Mouse (Mus musculus) megakaryocyte, adult 5-6 weeks (primary cell): ENCODE measurements around the gene Sympk. TPM values are rescaled to one million over a fixed set of nuclear protein-coding genes. Genes with fewer than 3 reads are reported as not detected.
A peak's percentile ranks its signal among the peaks of the same experiment; 100 is the strongest.
"Not testable (repeated sequence)": the region's sequence is repeated elsewhere in the genome, so short reads cannot be mapped to it uniquely, and the experiment has no call there.

Experiments
- ATAC-seq: 2 replicates; pipeline ENCODE4 v1.8.0; 2016; ENCODE audit warnings: mild to moderate bottlenecking, inconsistent platforms; ENCODE audit not compliant: poor library complexity, severe bottlenecking
- total RNA-seq, 2 experiments: library from RNA; stranded (forward) in 1 of 2; stranded (reverse) in 1 of 2; fragments of 153-499, 151-499 nt in 1 of 2; fragments of 221-1000, 200-1000 nt in 1 of 2; gene quantifications; 2 replicates each; pipeline versions ENCODE4 v1.2.3 to v1.2.4; 2015 to 2017

The Sympk gene
- total RNA-seq, 2 experiments from 2014 or later, result 26.6 to 48.4 TPM

- no peak for ATAC-seq
Measured at GRCm38 (mm10) chr7:19050172-19050571, 26.0 kb downstream of the Sympk start.

GRCm38 (mm10) chr7:19051161-19051560, 27.0 kb downstream of the Sympk start:
- no peak for ATAC-seq

- no peak for ATAC-seq
Measured at GRCm38 (mm10) chr7:19052345-19053135, 28.4 kb downstream of the Sympk start.

- ATAC-seq, result no peak
Measured at GRCm38 (mm10) chr7:19053136-19053532, 29.0 kb downstream of the Sympk start.

GRCm38 (mm10) chr7:19054047-19054776, 30.0 kb downstream of the Sympk start, which contains the start of gene Rsph6a:
TSS of gene Rsph6a (plus strand) at chr7:19054690.
- ATAC-seq, result no peak

GRCm38 (mm10) chr7:19054777-19055076, 30.6 kb downstream of the Sympk start:
- ATAC-seq, result no peak

GRCm38 (mm10) chr7:19055108-19055507, 30.9 kb downstream of the Sympk start:
- no peak for ATAC-seq

GRCm38 (mm10) chr7:19057405-19057804, 33.2 kb downstream of the Sympk start:
- no peak for ATAC-seq

- ATAC-seq, result no peak
Measured at GRCm38 (mm10) chr7:19065896-19066295, 41.7 kb downstream of the Sympk start.

GRCm38 (mm10) chr7:19067063-19067462, 42.9 kb downstream of the Sympk start:
- no peak for ATAC-seq

GRCm38 (mm10) chr7:19067935-19068334, 43.8 kb downstream of the Sympk start:
- no peak for ATAC-seq

- ATAC-seq, result peak; percentile 68; the same call in 1 of the 2 replicates
Measured at GRCm38 (mm10) chr7:19068707-19069106, 44.5 kb downstream of the Sympk start.

- peak; percentile 43 for ATAC-seq
Measured at GRCm38 (mm10) chr7:19069500-19069899, 45.3 kb downstream of the Sympk start.

GRCm38 (mm10) chr7:19071024-19071423, 46.8 kb downstream of the Sympk start:
- not testable (repeated sequence) for ATAC-seq

GRCm38 (mm10) chr7:19073504-19073903, 49.3 kb downstream of the Sympk start:
- ATAC-seq, result no peak

- no peak for ATAC-seq
Measured at GRCm38 (mm10) chr7:19074494-19074893, 50.3 kb downstream of the Sympk start.

GRCm38 (mm10) chr7:19075231-19075630, 51.1 kb downstream of the Sympk start:
- ATAC-seq, result no peak

GRCm38 (mm10) chr7:19075723-19076585, 51.8 kb downstream of the Sympk start, which contains the start of gene Dmwd:
TSS of gene Dmwd (plus strand) at chr7:19076227.
- peak; percentile 71 for ATAC-seq

- no peak for ATAC-seq
Measured at GRCm38 (mm10) chr7:19076586-19076991, 52.4 kb downstream of the Sympk start.

- peak; percentile 90 for ATAC-seq
Measured at GRCm38 (mm10) chr7:19077761-19078160, 53.6 kb downstream of the Sympk start.

GRCm38 (mm10) chr7:19078732-19079131, 54.6 kb downstream of the Sympk start:
- ATAC-seq, result no peak
